Mouse (Mus musculus): ENCODE results near the gene Kmt2c.

DNA sequence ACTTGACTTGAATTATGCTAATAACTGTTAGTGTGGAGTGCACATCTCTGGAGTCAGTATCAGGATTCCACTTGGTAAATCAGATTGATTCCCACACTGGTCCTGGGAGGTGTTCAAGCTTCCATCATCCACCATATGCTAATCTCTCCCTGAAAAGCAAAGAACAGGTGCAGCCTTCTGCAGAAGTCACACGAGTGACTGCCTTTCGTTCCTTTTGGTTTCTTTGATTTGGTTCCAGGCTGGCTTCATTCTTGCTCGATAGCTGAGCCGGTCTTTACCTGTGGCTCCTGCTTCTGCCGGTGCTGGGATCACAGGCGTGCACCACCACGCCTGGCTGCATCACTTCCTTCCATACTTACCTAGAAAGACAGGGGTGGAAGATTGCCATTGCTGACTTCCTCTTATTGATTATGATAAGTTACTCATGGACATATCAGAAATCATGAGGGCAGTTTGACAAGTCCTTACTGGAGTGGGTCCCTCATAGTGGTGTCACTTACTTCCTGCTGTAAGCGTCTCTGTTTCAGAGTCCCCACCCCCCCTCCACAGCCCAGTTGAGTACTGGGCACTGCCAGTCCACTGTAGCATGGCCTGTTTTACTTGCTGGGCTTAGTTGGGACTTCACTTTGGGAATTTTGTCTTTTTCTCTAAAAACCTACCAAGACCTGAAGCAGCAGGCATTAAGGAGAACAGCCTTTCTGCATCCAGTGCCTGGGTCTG lies 245.6 kb downstream of the Kmt2c start:
- TF ChIP-seq POLR2A (IDR thresholded peaks at IDR 0.05; ENCODE audit: borderline replicate concordance, insufficient read depth, low read length) (no peak), CTCF (IDR thresholded peaks at IDR 0.05; ENCODE audit: borderline replicate concordance, insufficient read depth, low read depth, low read length) (no peak)

Measured in cerebellum, adult 2 months (tissue).